Mouse (Mus musculus): ENCODE measurements at regions not wholly inside any gene's neighbourhood (a gene's known extent, or its start where the extent isn't known, plus 50 kb on each side); places are given as distances from the start of the nearest gene placed in this dataset.

GRCm38 (mm10) chr2:106190579-106191322, 187.4 kb upstream of the Dnajc24 start:
- no peak for TF ChIP-seq POLR2A (IDR thresholded peaks at IDR 0.05; ENCODE audit: extremely low read depth, insufficient read depth, low read length)
- TF ChIP-seq CTCF (IDR thresholded peaks at IDR 0.05; ENCODE audit: low read depth, low read length) = no peak
